Mouse (Mus musculus): ENCODE data around the gene Olfr846. TPM values are rescaled to one million over a fixed set of nuclear protein-coding genes. Genes with fewer than 3 reads are reported as not detected.

Olfr846 gene
- not detected in 2 replicates for polyA plus RNA-seq (2012; rRNA removed)

GRCm38 (mm10) chr9:19363905-19364304 is at the start of gene Olfr846:
Gene Olfr846, minus strand, starts transcription at chr9:19364005.

GRCm38 (mm10) chr9:19378569-19378968 is 14.8 kb upstream of the Olfr846 start, which contains the start of gene Olfr847:
Gene Olfr847, minus strand, starts transcription at chr9:19378669.

GRCm38 (mm10) chr9:19336157-19336556 is 27.6 kb downstream of the Olfr846 start, which contains the start of gene Olfr845:
Gene Olfr845, plus strand, starts transcription at chr9:19336457.

GRCm38 (mm10) chr9:19316047-19316446 is 47.8 kb downstream of the Olfr846 start, which contains the start of gene Olfr844:
Gene Olfr844, plus strand, starts transcription at chr9:19316347.

Other genes with a start within 250 kb of the Olfr846 start
- not detected in 2 replicates for gene Olfr836, start 243.6 kb downstream of the Olfr846 start, polyA plus RNA-seq (2012; rRNA removed)
- gene Olfr837, start 227.7 kb downstream of the Olfr846 start, polyA plus RNA-seq (2012; rRNA removed) = not detected in 2 replicates
- gene Olfr839-ps1, start 186.7 kb downstream of the Olfr846 start, polyA plus RNA-seq (2012; rRNA removed) = not detected in 2 replicates
- gene Olfr843, start 112.0 kb downstream of the Olfr846 start, polyA plus RNA-seq (2012; rRNA removed) = not detected in 2 replicates
- gene Olfr844, start 47.7 kb downstream of the Olfr846 start, polyA plus RNA-seq (2012; rRNA removed) = not detected in 2 replicates
- not detected in 2 replicates for gene Olfr845, start 27.5 kb downstream of the Olfr846 start, polyA plus RNA-seq (2012; rRNA removed)
- gene Olfr847, start 14.7 kb upstream of the Olfr846 start, polyA plus RNA-seq (2012; rRNA removed) = not detected in 2 replicates
- gene Olfr849, start 76.3 kb upstream of the Olfr846 start, polyA plus RNA-seq (2012; rRNA removed) = not detected in 2 replicates
- not detected in 2 replicates for gene Olfr850, start 114.2 kb upstream of the Olfr846 start, polyA plus RNA-seq (2012; rRNA removed)
- gene Olfr851, start 129.3 kb upstream of the Olfr846 start, polyA plus RNA-seq (2012; rRNA removed) = not detected in 2 replicates
- not detected in 2 replicates for gene Olfr853, start 177.1 kb upstream of the Olfr846 start, polyA plus RNA-seq (2012; rRNA removed)
- not detected in 2 replicates for gene Olfr854, start 203.4 kb upstream of the Olfr846 start, polyA plus RNA-seq (2012; rRNA removed)
- not detected in 2 replicates for gene Olfr855, start 218.6 kb upstream of the Olfr846 start, polyA plus RNA-seq (2012; rRNA removed)

Measured in liver, embryonic 18 days (tissue).